Mouse (Mus musculus): Measurements from ENCODE around the gene Fcer1g.
"Not testable (repeated sequence)": the region's sequence is repeated elsewhere in the genome, so short reads cannot be mapped to it uniquely, and the experiment has no call there.

Fcer1g gene

DNA sequence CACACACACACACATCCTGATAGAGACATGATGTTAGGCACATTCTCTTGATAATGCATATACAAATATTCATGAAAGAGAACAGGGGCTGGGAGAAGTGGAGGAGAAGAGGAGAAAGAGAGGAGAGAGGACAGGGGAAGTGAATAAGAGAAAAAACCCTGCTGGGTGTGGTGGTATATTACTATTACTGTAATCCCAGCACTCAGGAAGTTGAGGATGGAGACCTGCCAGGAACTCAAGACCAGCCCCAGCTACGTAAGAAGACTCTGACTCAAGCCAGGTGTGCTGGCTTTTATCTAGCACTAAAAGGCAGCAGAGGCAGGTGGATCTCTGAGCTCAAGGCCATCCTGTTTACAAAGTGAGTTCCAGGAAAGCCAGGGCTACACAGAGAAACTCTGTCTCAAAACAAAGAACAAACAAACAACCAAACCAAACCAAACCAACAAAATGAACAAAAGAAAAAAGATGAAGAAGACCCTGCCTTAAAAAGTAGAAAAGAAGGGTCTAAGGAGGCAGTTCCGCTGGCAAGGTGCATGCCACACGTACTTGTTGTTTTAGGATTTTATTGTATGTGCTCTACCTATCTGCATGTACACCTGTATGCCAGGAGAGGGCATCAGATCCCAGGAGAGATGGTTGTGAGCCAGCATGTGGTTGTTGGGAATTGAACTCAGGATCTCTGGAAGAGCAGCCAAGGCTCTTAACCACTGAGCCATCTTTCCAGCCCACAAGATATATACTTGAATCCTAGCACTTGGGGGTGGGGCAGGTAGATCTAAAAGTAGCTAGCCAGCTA, 29.7 kb upstream of the Fcer1g start:
- DNase-seq, result no peak

DNA sequence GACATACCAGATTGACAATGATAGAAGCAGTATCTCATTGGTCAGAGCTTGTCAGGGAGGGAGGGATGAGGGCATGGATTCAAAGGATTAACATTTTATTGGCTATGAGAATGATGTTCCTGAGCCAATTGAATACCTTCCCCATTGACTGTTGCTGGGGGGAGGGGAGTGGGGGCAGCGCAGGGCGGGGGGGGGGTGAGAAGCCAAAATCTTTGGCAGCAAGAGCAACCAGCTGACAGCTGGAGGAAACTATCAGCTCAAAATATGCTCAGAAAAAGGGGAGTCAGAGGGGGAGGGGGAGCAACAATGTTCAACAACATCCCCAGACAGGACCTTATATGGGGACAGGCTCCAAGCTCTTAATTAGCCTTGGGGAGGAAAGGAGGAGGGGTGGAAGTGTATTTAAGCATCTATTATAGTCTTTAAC, 29.0 kb upstream of the Fcer1g start:
- no peak for DNase-seq

DNA sequence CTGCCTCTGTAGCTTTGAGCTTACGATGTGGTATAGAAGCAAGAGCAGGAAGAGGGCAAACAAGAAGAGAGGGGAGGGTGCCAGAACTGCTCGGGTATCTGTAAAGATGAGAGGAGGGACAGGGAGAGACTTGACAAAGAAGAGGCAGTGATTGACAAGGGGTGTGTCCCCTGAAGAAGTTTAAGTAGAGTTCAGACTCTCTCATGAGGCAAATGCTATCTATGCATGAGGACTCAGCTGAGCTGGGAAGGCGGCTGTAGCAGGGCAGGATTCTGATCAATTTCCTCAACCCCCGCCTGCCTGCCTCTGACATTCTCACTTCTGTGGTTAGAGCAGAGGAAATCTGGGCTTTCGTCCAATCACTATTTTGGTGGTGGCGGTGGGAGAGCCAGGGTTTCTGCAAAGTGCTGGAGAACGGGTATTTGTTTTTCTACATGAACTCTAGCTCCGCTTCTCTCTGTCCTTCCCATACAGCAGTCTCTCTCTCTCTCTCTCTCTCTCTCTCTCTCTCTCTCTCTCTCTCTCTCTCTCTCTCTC, 28.5 kb upstream of the Fcer1g start:
- peak; percentile 70 for DNase-seq

DNA sequence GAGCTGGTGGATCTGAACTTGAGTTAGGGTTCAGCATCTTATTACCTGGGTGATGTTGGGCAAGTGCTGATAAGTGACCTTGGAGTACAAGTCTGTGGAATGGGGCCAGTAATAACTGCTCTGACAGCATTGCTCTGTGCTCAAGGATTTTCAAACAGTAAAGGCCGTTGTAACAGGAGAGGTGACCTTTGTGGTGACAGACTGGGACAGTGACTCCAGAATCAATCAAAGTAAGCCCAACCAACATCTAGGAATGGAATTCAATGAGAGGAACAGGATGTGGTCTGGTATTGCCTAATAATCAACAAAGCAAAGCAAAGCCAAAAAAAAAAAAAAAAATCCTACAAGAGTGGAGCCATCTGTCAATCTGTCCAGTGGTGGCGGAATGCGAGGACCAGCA, 26.2 kb upstream of the Fcer1g start:
- no peak for DNase-seq

DNA sequence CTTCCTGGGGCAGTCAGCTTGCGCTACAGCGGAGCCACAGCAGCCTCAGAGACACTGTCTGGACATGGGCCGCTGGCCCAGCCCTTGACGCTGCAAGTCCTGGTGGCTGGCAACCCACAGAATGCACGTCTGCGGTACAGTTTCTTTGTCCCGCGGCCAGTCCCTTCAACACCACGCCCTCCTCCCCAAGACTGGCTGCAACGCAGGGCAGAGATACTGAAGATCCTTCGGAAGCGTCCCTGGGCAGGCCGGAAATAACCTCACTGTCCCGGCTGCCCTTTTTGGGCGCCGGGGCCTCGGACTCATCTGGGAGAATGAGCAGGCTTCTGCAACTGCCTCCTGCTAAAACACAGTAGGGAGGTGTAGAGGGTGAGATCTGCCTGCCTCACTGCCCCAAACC, 24.8 kb upstream of the Fcer1g start:
- DNase-seq, result no peak

DNA sequence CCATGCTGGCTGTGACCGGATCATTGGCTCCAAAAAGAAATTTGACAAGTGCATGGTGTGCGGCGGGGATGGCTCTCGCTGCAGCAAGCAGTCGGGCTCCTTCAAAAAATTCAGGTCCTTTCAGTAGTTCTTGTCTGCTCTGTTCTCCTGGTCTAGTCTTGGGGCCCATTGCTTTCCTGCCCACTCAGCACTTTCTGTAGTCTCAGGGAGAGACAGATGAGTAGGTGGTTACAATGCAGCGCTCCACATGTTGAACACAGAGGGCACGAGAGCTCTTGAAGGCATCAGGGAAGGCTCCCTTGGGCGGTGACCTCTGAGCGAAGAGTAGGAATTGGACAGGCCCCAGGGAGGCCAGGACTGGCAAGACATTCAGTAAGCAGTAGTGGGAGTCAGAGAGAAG, 23.6 kb upstream of the Fcer1g start:
- no peak for DNase-seq

DNA sequence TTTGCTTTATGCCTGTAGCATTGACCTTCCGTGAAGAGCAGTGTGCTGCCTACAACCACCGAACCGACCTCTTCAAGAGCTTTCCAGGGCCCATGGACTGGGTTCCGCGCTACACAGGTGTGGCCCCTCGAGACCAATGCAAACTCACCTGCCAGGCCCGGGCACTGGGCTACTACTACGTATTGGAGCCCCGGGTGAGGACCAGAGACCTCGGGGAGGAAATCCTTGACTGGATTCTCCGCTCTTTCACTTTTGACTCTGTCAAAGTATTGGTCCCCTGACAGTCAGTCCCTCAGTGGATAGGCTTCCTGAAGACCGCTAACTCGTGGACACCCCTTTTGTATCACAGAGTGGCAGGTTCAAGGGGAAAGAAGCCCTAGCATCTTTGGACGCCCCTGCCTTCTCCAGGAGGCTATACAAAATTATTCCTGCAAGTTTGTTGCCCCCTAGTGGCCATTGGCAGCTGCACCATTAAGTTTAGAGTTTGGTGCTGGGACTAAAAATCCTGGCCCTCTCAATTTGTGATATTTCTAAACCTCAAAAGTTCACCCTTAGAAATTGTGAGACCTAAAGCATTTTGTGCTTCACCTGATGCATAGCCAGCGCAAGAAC, 22.9 kb upstream of the Fcer1g start:
- peak; percentile 52 for DNase-seq

DNA sequence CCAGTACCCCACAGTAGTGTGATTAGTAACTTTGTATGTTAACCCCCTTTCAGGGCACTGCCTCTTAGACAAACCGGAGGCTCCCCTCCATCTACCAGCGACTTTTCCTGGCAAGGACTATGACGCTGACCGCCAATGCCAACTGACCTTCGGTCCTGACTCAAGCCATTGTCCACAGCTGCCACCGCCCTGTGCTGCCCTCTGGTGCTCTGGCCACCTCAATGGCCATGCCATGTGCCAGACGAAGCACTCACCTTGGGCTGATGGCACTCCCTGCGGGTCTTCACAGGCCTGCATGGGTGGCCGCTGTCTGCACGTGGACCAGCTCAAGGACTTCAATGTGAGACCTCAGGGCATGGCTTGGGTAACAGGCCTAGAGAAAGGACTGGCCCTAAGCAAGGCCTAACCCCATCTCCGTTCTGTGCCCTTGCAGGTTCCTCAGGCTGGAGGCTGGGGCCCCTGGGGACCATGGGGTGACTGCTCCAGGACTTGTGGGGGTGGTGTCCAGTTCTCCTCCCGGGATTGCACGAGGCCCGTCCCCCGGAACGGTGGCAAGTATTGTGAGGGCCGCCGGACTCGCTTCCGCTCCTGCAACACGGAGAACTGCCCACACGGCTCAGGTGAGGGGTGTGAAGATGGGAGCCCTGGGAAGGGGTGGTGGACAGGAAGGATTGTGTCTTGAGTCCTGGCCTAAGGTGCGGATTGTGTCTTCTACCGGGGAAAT, 22.1 kb upstream of the Fcer1g start:
- DNase-seq, result no peak

DNA sequence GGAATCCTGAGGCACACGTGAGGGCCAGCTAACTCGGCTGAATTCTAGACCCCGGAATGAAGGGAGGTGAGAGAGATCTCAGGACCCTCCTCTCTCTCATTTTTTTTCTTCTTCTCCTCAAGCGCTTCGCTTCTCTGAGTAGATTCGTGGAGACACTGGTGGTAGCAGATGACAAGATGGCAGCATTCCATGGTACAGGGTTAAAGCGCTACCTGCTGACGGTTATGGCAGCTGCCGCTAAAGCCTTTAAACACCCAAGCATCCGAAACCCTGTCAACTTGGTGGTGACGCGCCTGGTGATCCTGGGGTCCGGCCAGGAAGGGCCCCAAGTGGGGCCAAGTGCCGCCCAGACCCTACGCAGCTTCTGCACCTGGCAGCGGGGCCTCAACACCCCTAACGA, 18.2 kb upstream of the Fcer1g start:
- no peak for DNase-seq

DNA sequence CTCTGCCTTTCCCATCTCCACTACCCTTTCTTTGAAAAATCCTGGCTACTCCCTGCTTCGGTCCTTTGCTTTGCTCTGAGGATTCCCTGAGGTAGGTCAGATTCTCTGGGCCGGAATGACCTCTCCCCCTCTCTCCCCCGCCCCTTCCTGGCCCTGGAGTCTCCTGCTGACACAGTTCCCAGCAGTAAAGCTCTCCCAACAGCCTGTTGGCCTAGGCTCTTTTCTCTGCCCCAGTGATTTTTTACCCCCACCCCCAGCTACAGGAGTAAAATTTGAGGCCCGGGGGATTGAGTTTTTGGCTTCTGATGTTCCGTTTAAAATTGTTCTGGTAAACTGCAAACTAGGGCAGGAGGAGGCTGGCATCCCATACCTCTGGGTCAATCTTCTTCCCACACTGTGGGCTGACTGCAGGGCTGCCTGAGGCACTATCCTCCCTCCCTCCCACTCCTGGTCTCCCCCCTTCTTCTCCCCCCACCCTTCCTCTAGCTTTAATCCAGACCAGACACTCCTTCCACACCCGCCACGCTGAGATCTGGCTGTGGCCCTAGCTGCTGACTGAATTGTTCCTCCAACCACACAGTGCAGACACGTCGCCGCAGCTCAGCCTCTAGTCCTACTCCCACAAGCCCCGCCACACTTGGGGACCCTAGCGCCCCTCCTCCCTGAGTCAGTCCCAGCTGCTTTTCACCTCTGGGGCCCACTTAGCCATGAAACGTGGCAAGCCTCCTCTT, 17.6 kb upstream of the Fcer1g start:
- no peak for DNase-seq

DNA sequence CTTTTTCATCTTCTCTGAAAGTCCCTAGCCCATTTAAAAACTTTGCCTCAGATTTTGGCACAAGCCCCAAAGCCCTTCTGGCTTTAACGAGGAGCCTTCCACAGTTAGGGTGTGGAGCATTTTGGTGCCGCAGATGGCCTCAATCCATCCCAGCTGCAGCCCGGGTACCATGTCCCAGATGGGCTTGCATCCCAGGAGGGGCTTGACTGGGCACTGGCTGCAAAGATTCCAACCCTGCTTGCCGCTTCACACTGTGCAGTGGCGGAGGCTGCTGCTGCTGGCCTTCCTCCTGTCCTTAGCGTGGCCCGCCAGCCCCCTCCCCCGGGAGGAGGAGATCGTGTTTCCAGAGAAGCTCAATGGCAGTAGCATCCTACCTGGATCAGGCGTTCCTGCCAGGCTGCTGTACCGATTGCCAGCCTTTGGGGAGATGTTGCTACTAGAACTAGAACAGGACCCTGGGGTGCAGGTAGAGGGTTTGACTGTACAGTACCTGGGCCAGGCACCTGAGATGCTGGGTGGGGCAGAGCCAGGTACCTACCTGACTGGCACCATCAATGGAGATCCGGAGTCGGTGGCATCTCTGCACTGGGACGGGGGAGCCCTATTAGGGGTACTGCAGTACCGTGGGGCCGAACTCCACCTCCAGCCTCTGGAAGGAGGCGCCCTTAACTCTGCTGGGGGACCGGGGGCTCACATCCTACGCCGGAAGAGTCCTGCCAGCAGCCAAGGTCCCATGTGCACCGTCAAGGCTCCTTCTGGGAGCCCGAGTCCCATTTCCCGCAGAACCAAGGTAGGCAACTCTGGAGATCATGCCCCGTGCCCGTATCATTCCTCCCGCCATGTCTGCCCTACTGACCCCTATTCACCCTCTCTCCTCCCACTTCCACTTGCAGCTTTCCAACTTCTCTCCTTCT, 16.8 kb upstream of the Fcer1g start, which contains the start of gene Ndufs2:
TSS of gene Ndufs2 (minus strand) at position 709 of the 914 bp plus-strand sequence.
- no peak for DNase-seq

DNA sequence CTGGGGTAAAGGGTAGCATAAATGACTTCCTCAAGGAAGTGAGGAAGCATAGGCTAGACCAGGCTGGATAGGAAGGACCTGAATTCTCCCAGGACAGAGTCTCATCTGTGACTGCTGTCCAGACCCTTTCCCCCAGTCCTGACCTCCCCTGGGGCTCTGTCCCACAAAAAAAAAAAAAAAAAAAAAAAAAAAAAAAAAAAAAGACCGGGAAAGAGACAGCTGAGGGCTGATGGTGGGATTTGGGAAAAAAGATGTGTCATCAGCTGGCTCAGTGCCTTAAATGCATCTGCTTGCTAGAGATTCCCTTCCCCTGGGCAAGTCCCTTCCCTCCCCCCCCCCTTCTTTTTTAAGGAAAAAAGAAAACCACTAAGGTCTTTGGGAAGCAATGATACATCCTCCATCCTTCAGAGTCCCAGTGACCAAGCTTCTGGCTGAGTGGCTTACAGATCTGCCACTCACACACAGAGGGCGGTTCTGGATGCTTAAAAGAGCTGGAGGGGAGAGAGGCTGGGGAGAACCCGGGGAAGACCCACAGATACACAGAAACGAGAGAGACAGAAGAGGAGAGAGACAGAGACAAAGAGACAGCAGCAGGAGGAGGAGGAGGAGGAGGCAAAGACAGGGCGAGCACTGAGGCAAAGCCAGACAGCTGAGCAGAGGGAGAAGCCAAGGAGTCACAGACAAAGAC, 15.9 kb upstream of the Fcer1g start, which contains the start of gene Adamts4:
TSS of gene Adamts4 (plus strand) at position 509 of the 688 bp plus-strand sequence.
- DNase-seq, result peak; percentile 57

DNA sequence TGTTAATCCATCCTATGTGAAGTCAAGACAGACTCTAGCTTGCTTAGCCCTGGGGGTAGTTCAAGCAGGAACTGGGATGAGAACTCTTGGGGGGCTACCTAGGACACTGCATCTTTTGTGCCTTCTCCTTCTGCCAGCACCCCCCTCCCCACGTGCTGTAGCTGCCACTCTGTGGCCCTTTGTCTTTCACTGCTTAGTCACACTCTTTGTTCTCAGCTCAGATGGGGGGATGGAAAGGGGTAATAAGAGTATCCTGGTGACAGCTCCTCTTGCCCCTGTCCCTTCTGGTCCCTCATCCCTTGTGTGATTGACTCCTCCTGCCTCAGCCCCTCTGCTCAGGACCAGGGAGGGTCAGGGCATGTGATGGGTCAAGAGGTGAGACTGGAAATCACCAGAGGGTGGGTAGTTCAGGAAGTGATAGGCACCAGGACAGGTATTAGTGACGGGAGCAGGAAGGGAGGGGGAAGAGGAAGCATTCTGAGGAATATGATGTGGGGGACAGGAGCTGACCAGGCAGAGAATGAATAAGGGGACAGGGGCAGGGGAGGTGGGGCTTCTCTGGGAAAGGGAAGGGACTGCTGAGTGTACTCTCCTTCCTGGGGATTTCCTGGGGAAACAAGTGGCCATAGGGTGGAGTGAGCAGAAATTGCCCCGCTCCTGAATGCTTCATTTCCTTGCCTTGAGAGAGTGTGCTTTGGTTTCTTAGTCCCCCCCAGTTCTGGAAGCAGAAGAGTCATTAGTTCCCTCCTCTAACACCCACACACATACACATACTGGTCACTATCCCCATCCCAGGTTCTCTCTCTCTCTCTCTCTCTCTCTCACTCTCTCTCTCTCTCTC, 14.4 kb upstream of the Fcer1g start:
- DNase-seq, result no peak

DNA sequence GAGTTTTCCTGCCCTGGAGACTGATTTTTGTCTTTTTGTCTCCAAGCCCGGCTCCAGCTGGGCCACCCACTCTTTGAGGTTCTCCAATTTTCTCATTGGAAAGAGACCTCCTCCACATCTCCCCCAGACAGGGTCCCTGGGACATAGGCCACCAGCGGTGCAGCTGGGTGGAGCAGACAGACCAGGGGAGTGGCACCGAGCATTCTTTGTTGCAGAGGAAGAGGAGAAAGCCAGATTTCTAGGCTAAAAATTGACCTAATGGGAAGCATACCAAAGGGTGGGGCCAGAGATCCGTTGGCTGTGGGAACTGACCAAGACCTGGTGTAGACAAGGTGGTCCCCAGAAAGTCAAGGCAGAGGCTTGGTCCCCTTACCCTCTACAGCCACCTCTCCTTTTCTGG, 13.8 kb upstream of the Fcer1g start:
- no peak for DNase-seq

DNA sequence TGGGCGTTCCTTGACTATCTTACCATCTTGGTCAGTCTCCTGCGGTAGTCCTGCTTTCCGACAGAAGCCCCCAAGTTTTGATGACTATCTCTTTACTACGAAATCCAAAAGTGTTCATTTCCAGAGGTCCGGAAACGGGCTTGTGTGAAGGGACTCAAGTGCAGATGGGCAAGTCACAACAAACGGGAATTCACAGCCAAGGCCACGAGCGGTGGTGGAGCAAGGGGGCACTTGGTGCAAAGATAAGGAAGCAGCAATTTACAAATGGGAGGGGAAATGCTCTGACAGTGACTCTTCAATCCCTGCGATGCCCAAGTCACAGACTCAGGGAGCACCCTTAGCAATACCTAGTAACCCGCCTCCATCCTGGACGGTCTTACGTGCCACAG, 13.3 kb upstream of the Fcer1g start:
- DNase-seq, result no peak

DNA sequence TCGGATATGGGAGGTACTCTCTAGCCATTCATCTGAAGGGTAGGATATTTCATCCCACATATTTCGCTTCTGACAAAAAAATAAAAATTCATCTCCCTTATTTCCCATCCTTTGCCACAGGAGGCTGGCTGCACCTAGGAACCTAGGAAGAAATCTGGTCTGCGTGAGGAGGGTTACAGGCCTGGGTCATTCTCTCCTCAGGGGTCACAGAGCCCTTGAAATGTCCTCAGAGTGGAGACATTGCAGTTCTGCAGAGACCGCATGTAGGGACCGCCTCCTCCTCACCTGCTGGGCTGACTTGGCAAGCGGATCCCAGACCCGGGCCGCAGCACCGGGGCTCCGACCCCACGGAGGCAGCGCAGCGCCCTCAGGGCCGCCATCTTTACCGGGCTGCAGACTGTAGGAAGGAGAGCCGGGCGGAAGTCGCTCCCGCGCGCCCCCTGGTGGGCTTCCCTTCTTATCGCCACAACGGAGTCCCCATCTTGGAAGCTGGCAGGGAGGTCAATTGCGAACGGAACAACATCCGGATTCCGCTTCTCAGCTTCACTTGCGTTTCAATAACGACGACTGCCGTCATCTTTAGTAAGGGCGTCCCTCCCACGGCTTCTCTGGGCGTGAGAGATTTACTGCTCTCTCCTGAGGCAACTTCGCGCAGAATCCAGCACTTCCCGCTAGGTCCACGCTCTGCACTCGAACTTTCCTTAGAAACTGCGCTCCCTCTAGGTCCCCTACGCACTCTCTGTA, 12.7 kb upstream of the Fcer1g start:
- DNase-seq, result peak; percentile 97

DNA sequence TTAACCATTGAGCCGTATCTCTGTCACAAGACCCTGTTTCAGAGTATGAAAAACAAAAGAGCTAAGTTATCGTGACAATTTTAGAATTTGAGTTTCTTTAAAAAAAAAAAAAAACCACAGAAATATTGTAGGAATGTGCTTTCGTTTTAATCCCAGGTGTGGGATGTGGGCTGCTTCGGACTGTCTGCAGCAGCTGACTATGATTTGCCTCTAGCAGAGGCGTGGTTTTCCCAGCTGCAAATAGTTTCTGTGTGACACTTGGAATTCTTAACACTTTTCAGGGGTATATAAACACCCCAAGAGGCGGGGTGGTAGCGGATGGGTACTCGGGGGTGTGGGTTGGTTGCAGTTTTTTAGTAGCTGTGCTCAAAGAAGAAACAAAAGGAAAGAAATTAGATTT, 11.2 kb upstream of the Fcer1g start:
- DNase-seq, result no peak

DNA sequence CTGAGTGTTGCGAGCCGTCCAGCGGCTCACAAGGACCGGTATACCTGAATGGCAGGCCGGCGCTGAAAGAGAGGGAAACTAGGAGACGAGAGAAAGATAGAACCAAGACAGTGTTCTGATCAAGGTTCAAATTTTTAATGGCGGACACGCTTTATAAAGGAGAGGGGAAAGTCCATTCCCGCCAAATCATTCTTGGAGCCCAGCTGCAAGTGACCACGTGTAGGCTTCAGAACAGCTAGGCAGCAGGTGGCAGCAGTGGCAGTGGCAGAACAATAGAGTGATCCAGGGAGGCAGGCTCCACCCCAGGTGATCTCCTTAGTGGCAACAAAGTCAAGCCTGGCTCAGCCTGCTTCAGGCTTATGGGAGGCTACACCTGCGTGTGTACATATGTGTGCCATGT, 7.8 kb upstream of the Fcer1g start:
- not testable (repeated sequence) for DNase-seq

DNA sequence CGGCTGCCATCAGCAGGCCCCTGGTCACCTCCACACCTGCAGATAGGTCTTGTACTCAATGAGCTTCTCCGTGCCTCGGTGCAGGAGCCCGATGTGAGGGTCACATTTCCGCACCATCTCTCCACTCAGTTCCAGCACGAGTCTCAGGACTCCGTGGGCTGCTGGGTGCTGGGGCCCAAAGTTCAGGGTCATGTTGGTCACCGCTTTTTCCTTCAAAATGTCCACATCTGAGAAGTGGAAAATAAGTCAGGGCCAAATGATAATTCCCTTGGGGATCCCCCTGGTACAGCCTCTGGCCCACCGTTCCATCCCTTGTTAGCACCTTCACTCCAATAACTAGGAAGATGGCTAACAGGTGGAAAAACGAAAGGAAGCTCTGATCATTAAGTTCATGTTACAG, 6.7 kb upstream of the Fcer1g start:
- DNase-seq, result no peak
